Mouse (Mus musculus): Measurements from ENCODE around the gene Banf2.

DNA sequence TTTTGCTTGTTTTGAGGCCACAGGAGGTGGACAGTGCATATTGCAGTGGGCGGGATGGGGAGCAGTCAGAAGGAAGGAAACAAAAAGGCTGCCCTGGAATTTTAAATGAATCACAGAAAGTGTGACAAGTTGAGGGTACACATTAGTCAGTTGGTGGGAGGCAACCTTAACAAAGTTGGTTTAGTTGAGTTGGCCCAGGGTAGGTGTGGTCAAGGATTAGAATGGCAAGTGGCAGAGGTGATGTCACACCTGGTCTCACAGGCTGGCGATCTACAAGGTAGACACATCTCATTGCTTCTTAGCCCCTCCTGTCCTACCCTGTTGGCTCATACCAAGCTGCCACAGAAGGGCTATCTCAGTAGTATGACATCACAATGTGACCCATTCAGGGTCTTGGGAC is at the start of gene Banf2:
- TF ChIP-seq CTCF (IDR thresholded peaks at IDR 0.05; ENCODE audit: control insufficient read depth, insufficient read depth, low read length) (no peak), POLR2A (IDR thresholded peaks at IDR 0.05; ENCODE audit: borderline replicate concordance, control insufficient read depth, low read depth, low read length) (no peak)

All from bone marrow, adult 2 months (tissue).